Mouse (Mus musculus) kidney, postnatal 36 days (tissue): ENCODE measurements at regions not wholly inside any gene's neighbourhood (a gene's known extent, or its start where the extent isn't known, plus 50 kb on each side); places are given as distances from the start of the nearest gene placed in this dataset.

Experiments used
- DNase-seq, 2 experiments: peaks; one replicate each; pipeline ENCODE4 v3.0.0; 2021 to 2022; ENCODE audit warnings: mixed read lengths in 2 of 2

- DNase-seq = peak; percentile 27 to 73
Observed at GRCm38 (mm10) chr6:140368354-140369069, 55.3 kb upstream of the Plekha5 start.

GRCm38 (mm10) chr6:140367303-140367702 lies 56.6 kb upstream of the Plekha5 start:
- no peak for DNase-seq

GRCm38 (mm10) chr6:140366791-140367190 lies 57.1 kb upstream of the Plekha5 start:
- DNase-seq = peak; percentile 55 to 58

DNA sequence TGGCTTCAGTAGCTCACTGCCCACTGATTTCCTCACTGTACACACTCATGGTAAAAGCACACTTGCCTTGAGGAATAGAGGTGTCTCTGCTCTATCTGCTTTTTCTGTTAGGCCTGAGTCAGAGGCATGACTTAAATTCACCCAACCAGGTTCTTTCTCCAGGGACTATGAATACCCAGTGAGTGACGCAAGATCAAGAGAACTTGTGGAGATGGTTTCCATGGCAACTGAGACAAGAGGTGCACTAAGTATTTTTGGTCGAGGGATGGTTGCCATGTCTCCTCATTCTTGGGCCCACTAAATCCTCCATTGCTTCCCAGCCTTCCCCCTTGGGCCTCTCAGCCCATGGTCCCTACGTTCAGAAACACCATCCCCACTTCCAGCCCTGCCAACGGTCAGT lies 62.9 kb upstream of the Plekha5 start:
- DNase-seq = no peak

GRCm38 (mm10) chr6:140357901-140358300 lies 66.0 kb upstream of the Plekha5 start:
- DNase-seq = no peak

DNA sequence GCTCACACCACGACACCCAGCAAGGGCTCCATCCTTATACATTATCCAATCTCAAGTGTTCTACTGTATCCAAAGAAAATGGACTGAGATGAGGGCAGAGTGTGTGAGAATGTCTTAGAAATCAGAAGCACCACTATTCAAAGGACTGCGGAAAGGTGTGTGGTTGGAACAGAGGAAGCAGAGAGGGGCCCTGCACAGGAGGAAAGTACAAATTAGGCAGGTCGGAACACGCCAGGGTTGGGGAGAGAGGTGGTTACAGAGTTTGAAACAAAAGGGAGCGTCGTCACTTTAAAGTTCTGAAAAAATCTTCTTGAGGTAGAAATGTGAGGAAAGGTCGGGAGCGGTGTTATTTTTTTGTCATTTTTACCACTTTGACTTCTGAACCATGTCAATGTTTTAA lies 66.6 kb upstream of the Plekha5 start:
- no peak for DNase-seq

GRCm38 (mm10) chr6:140354082-140354481 lies 69.8 kb upstream of the Plekha5 start:
- no peak for DNase-seq

DNA sequence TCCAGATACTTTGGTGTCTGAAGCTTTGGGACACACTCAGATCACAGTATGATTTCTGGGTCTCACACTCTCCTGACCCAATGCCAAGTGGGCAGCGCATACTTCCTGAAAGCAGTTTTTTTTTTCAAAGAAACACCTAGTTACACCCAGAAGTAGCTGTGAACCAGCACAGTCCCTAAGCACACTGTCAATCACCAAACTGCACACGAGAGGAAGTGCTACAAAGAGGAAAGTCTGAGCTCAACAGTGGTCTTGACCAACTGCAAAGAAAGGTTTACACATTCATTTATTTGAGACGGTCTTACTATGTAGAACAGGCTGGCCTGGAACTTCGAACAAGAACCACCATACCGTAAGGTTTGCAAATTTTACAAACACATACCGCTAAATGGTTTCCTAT lies 70.2 kb upstream of the Plekha5 start:
- DNase-seq = no peak

DNA sequence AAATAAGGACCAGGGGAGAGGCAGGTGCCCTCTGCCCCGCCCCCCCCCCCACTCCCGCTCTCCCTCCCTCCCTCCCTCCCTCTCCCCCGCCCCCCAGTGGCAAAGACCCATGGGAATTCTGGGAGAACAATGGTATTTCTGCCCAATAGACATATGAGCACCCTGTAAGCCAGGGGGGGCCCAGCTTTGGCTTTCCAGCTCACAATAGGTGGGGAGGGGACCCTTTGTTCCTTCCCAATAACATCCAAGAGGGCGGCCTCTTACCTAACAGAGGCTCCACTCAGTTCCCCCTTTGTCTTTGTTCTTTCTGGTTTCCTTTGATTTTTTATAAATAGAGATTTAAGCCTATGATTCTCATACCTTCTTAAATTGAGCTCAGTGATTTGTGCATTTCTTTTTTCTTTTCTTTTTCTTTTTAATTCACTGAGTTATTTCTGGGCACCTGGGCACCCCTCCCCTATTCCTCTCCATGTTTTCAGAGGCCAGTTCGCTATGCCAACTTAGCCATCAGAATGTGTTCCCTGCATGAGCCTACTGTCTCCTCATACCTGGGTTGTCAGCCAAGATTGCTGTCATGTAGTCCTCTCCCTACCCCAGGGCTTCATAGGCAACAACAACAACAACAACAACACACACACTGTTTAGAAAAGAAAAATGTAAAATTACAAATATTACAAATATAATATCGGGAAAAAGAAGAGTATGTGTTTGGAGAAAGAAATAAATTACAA lies 72.3 kb upstream of the Plekha5 start:
- no peak for DNase-seq

DNA sequence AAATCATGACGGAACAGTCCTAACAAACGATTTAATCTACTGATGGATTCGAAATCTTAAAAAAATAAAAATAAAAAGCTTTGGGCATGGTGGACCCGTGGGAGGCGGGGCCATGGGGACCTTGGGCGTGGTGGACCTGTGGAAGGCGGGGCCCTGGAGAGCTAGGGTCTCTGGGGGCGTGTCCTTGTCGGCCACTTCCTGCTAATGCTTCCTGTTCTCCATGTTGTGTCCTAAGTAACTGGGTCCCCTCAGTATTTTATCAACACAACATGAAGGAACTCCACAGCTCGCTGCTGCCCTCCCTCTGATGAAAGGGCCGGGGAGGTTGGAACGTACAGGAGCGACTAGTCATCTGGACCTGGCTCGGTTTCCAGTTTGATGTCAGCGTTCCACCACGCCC lies 75.3 kb upstream of the Plekha5 start:
- DNase-seq = no peak

GRCm38 (mm10) chr6:140346929-140347328 lies 76.9 kb upstream of the Plekha5 start:
- DNase-seq = no peak

DNA sequence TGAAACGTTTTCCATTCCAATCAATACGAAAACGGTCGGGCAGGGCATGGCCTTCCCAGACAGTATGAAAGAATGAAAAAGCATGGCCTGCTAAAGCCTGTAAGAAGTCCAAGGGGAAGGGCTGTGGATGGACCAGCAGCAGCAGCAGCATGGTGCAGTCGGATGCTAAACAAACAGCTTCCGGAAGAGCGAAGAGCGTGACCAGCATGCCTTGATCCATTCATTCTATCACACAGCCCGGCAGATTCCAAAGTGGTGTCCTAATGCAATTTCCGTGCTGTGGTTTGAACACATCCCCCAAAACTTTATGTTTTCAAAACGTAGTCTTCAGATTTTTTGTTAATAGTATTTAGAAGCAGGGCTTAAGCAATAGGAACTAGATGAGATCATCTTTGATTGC lies 80.2 kb upstream of the Plekha5 start:
- no peak for DNase-seq

DNA sequence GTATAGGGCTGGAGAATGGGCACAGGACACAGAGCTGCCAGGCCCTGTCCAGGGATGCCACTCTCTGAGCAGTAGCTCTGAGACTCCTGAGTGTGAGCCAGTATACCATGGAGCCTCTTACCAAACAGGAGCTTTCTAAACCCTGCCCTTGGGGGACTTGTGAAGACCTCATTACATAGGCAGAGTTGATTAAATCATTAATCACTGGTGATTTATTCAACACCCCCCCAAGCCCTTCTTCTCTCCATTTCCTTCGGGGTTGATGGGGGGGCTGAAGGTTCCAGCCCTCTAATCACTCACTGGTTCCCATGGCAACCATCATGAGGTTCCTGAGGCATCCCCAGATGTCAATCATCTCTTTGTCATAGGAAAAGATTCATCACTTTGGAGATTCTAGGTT lies 81.0 kb upstream of the Plekha5 start:
- no peak for DNase-seq

- no peak for DNase-seq
Observed at GRCm38 (mm10) chr6:140339731-140340130, 84.1 kb upstream of the Plekha5 start.

GRCm38 (mm10) chr6:140337897-140338749 lies 85.7 kb upstream of the Plekha5 start:
- DNase-seq = peak; percentile 57 to 61

DNA sequence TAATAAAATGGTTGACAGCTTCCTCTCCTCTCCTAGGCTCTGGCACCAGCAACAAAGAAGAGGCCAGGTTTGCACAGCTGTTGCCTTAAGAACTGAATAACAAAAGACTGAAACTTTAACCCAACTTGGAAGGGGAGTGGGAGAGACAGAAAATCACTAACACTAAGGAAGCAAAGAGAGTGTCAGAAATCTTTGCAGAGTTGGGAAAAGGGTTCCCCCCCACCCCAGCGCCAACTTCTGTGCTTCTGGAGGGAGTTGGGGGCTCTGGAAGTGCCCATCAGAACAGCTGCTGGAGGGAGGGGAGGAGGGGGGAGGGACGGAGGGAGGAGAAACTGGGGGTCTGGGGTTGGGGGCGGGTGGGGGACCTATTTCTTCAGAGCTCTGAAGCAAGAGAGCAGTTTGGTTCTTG lies 86.8 kb upstream of the Plekha5 start:
- no peak for DNase-seq

DNA sequence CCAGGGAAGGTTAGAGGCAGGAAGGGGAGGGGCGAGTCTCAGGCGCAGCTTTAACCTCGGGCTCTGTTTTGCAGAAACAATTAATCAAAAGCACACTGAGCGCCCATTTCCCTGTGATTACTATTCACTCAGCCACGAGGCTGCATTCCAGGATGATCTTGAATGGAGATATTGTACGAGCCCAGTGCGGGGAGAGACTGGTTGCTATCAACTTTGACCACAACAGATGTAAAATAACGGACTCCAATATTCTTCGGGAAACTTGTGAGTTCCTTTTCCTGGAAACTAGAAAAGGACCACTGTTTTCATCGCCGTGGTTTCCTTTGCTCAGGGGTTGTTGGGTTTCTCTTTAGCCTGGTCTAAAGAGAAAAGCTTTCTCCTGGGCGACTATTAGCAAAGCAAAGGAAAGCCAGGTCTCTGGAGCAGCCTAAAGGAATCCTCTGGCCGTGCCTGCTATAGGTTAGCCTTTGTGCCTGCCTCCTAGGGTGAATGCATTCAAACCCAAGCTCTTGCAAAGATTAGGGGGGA lies 87.4 kb upstream of the Plekha5 start:
- peak; percentile 5 to 7 for DNase-seq

DNA sequence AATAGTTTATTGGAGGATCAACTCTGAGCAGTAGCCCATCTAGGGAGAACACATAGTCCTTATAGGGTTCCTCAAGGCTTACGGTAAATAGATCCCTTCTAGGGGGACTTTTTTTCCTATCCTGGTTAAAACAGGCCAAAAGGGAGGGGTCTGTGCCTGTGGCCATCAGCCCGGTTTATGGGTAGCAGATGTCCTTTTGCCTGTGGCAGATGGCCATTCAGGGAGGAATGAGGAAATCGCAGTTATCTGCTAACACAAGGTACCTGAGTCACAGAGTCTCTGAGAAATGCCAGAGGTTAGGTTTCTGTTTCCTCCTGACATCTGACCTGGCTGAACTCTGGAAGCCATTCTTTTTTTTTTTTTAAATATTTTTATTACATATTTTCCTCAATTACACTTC lies 90.5 kb upstream of the Plekha5 start:
- no peak for DNase-seq

DNA sequence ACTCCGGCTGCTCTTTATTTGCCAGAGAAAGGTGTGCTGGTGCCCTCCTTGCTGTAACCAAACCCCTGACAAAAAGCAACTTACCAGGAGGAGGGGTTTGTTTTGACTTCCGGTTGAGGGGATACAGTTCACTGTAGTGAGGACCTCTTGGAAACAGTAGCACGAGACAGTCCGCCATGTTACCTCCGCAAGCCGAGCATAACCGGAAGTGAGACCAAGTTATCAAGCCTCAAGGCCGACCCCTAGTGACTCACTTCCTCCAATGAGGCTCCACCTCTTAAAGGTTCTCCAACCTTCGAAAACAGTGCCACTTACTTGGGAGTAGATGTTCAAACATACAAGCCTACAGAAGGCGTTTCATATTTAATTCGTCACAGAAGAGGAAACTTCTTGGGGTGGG lies 115.2 kb upstream of the Plekha5 start:
- DNase-seq = no peak

DNA sequence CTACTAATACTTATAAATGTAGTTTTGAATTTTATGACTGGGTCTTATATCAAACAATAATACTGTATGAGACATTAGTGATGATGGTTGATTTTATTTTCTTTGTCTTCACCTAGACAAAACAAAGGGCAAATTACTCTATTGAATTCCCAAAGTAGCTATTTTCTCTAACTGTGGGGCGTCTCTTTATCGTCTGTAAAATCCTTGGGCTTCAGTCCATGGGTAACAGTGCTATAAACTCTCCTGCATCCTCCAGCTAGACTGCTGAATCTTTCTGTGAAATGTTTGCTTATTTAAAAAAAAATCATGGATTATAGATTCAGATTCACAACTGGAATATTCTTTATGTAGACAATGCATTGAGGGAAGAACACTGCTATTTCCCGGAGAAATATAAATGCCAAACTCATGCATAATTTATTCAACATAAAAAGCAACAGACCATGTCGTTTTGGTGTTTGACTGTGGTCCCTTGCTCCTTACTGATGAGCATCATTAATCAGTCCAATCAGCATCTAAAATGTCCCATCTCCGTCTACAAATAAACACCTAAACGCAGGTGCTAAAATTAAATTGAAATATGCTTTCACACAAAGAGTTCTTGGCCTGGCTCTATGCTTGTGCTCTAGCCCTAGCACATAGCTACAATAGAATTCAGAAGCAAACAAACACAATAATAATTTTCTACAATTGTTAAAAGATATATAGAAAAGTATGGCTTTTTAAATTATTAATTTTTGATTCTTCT lies 116.9 kb upstream of the Plekha5 start:
- DNase-seq = no peak

DNA sequence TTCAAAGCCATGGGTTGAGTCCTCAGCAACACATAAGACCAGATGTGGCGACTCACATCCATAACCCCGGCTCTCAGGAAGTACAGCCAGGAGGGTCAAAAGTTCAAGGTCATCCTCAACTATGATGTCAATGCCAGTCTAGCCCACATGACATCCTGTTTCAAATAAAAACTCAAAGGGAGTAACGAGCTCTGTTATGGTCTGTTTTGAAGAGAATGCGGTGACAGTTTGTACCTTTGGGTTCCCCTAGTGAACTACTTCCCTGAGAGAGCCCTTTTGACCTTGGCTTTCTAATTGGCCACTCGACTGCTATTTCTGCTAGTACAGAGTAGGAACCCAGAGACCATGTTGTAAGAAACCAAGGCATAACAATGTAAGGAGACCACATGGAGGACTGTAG lies 119.7 kb upstream of the Plekha5 start:
- peak in 1 of 2 experiments; percentile 5 for DNase-seq

DNA sequence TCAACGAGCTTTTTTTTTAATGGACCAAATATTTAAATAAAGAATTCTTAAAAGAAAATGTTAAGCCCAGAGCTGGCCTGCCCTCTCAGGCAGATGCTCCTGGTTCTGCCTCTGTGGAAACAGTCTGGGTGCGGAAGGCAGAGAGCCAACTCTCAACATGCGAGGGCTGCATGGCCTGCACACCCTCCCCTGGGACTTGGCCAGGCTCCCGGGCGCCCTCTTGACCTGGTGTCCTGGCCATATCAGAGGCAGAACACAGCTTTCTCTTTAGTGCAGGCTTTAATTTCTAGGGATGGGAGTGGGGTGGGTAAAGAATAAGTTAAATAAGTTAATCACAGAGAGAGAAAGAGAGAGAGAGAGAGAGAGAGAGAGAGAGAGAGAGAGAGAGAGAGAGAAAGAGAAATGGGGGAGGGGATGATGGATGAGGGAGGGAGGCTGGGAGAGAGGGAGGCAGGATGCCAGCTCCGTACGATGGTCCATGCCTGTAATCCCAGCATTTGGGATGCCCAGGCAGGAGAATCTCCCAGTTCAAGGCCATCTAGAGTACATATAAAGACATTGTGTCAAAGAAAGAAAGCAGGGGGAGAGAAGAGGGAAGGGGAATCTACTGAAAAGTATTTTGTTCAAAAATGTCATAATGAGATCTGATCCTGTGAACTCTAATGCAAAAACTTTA lies 123.2 kb upstream of the Plekha5 start:
- DNase-seq = peak; percentile 95 to 96
